Mouse (Mus musculus) regulatory T cell (primary cell): Measurements from ENCODE around the gene Tmem200a.
"Not testable (repeated sequence)": the region's sequence is repeated elsewhere in the genome, so short reads cannot be mapped to it uniquely, and the experiment has no call there.

ENCODE experiments used
- in situ Hi-C: fragments of 300-600 bp; cut with MboI, MseI; formaldehyde crosslinking; loops from one replicate; pipeline ENCODE4 v1.15.1; 2025; ENCODE audit warnings: high pct_unique_total_duplicates

Tmem200a gene

DNA sequence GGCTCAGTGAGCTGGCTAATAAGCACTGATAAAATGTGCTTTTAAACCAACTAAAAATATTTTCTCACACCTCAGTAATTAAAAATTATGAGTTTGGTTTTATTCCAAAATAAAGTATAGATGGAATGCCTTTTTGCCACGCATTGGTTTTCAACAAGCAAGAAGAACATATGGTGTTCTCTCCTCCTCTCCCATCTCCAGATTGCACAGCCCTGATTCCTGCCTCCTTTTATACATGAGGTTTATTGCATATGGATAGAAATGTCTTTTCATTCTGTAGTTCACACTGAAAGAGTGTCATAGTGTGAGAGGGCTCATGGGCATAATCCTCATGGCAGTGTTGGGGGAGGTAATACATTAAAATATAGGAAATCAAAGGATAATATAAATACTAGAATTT lies 96.2 kb downstream of the Tmem200a start:
- in situ Hi-C loops: no loop called here

DNA sequence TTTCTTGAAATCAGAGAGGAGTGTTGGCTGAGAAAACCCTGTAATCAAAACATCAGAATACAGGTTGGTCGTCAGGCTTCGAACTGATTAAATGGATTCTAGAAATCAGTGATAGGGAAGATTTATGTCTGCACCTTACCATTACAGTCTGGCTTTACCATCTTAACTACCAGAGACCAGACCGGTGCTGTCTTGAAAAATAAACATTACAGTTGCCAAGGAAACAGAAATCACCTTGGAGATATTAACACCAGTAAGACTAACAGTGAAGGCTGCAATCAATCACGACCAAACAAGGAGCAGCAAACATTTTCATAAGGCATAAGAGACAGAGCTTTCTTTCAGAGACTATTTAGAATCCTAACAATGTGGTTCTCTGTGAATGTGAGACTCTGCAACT lies 116.0 kb downstream of the Tmem200a start:
- in situ Hi-C loops: no loop called here

DNA sequence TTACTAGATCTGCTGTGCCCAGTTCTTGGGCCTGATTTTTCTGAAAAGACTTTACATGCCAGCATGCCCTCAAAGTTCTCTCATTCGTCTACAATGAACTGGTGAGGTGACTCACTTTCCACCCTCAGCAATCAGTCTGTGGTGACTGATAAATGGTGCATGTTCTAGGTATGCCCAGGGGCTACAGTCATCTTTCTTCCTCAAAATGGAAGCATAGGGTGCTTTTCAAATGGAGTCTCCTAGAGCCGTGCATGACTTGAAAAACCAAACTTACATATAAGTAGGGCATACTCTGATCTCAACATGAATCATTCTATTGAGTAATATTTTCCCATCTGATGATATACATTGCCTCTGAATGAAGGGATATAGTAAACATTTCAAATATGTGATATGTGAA lies 117.8 kb downstream of the Tmem200a start:
- in situ Hi-C loops: no loop called here

DNA sequence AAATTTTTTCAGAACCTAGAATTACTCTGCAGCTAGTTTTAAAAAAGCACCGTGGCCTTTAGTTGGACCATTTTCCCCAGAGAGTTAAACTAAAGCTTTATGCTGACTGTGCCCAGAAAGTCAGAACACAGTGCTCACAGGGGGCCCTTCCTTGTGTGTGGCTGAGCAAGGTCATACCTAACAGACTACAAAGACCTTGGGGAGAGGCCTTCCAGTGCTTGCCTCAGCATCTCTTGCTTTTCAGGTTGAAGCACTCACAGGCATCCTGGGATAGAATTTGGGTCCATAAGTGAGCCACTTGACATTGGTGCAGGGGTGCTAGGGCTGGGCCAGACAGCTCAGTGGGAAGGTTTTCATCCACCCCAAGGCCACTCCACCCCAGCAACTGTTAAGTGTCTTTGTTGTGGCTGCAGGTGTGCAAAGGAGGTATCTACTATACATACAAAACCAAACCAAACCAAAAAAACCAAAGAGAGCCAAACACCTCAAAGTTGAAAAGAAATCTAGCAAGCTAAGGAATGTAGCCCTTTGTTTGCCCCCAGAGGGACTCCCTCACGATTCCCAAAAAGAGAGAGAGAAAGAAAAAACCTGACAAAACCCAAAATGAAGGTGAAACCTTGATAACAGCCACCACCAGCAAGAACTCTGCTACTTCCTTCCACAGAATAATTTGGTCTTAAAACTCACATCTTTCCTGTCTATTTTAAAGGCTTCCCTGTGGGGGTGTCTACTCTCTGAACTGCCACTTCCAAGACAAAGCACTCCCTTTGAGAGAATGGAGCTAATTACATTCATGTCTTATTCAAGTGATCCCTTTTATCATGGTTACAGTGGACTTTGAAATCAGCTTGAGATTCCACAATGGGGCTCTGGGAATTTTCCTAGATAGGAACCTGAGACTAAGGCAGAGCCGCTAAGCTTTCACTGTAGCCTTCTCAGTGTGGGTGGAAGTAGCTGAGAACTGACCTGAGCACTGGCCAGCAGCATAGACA lies 119.8 kb downstream of the Tmem200a start:
- in situ Hi-C loops: no loop called here

DNA sequence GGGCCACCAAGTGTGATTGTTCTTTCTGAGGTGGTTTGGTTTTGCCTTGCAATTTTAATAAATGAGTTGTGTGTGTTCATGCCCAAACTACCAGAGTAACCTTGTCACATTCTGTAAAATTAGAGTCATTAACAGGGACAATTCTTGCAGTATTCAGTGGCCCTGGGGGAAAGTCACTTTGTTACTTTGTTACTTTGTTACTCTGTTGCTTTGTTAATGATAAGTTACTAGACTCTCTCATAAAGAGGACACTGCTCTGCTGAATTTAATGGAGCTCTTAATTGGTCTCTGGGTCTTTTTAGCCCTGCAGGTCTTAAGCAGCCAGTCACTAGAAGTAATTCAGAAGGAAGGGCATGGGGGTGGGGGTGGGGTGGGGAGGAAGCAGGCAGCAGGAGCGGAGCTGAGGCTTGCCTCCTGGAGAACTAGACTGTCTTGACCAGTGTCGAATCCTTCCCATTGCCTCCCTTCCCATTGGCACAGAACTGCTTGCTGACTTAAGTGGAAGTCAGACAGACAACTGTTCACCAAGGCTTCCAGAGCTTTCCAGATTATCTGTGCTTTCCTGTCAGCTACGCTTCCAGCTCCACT lies 124.1 kb downstream of the Tmem200a start:
- in situ Hi-C loops: no loop called here

DNA sequence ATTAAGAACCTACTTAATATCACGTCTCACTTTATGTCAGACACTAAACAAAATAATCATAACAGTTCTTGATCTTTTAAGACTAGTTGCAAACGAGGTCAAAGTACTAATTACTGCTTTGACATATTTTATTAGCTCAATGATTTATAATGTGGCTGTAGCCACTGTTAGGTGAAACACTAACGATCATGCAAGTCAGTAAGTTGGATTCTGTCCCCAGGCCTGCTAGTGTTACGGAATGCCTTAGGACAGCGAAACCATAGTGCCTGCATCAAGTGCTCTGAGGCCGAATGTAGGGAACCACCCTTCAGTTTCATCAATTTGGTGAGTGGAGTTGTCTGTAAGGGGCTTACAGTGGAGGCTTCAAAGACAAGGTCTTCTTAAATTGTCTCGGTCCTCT lies 126.0 kb downstream of the Tmem200a start:
- in situ Hi-C loops: no loop called here

DNA sequence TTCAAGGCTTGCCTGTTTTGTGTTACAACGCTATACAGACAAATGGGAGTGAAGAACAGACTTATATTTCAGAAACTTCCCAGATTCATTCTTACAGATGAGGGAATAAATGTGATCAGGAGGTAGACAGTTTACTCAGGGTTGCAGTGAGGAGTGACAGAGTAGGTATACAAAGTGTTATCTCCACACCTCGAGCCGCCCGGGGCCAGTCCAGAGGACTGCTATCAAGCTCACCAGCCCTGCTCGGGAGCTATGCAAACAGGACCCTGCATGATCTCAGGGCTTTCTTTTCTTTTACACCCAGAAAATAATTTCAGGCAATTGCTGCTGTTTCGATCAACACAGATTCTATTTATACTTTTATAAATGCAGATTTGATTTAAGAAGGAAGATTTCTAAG lies 126.7 kb downstream of the Tmem200a start:
- in situ Hi-C loops: no loop called here

DNA sequence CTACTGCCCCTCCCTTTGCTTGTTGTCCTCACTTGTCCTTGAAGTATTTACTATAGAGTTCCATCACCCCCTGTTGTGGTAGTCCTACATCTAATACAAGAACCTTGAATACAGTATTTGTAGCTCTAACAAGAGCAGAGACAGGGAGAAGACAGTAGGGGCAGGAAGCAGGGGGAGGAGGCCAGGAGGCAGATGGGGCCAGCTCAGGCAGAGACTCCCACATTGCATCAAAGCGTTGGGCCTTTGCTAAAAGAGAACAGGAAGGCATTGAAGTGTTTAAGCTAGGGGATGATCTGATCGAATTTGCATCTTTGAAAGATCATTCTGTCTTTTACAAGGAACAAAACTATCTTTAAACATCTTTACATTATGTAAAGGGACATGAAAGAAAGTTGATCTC lies 133.0 kb downstream of the Tmem200a start:
- in situ Hi-C loops: no loop called here

DNA sequence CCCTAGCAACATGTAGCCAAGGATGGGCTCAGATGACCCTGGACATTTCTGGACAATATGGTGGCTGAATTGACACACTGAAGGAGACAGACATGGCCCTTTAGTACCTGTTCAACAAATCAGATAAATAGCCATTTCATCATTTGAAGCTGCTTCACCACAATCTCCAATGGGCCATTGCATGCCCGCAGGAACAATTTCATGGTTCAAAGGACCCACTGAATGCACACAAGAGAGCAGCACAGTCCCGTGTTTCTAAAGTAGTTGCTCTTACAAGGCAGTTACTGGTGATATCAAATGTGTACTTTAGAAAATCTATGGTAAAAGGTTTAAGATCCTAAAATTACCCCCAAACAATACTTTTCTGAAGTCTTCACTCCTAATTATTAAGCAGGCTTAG lies 134.2 kb downstream of the Tmem200a start:
- in situ Hi-C loops: no loop called here

DNA sequence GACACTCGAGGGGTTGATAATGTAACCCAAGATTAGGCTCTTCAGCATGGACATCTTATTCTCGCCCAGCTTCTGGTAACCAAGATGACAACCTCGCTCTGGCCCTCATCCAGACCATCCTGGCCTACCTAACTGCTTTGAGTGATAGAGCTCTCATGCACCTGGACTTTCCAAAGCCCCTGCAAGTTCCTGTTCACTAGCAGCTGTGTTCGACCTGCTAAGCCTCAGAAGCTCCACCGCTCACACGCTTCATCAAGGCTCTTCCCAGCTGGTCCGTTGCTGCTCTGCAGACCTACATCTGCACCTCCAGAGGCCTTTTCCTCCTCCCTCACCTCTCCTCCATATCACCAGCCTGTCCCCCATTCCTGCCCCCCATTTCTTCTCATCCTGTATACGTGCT lies 147.1 kb downstream of the Tmem200a start:
- in situ Hi-C loops: no loop called here

DNA sequence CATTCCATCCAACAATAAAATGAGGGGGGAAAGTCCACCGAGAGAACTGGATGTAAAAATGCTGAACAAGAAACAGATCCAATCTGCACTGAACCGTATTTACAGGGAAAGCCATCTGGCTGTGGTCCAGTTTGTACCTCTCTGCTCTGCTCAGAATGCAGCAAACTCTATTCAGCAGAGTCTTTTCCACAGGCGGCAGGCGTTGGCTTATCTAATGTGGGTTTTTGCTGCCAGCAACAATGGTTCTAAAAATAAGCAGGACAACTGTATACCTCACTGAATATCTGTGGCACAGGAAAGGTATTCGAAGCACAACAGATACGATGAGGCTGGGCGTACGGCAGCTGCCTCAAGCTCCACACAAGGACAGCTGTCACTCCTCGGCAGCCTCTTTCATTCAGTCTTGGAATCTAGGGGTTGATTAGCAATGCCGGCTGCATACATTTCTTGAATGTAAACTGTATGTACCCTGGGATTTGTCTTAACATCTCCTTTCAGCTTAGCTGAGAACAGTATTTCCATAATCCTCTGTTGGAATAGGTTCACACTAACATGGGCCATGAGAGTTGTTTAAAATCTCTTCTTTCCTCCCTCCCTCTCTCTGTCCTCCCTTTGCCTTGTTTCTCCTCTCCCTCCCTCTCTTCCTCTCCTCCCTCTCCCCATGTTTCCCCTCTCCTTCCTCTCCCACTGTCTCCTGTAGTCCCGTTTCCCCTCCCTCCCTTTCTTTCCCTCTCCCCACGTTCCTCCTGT lies 149.3 kb downstream of the Tmem200a start:
- in situ Hi-C loops: no loop called here

DNA sequence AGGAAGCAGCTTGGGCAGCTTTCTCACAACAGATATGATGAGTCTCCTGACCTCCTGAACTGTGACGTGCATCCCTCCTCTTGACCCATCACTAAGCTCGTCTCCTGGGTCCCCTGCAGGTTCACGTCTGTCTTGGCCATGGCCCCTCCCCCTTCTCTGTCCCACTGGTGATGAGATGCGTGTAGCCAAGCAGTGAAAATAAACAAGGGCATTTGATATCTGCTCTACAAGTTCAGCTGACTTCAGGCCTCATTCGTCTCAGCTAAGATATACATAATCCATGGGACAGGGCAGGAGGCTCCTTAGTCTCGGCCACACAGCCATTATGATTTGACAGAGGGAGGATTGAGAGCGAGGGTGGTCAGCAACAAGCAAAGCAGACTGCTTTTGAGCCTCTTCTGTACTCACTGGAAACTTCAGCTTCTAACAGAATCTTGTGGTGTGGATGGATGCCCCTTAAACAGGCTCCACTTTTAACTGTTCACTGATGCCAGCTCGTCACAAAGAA lies 149.9 kb downstream of the Tmem200a start:
- in situ Hi-C loops: no loop called here

DNA sequence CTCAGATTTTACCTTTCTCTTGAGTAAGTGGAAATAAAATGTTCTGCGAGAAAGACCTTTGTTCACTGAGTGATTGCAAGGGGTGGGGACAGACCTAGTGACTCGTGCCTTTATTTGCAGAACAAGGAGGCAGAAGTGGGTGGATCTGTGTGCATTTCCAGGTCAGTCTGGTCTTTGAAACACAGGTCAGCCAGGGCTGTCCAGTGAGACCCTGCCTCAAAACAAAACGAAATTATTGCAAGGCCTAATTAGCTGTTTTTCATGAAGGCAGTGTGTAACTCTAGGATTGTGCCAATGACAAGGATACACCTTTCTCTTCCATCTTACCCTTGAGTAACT lies 150.4 kb downstream of the Tmem200a start:
- in situ Hi-C loops: no loop called here

DNA sequence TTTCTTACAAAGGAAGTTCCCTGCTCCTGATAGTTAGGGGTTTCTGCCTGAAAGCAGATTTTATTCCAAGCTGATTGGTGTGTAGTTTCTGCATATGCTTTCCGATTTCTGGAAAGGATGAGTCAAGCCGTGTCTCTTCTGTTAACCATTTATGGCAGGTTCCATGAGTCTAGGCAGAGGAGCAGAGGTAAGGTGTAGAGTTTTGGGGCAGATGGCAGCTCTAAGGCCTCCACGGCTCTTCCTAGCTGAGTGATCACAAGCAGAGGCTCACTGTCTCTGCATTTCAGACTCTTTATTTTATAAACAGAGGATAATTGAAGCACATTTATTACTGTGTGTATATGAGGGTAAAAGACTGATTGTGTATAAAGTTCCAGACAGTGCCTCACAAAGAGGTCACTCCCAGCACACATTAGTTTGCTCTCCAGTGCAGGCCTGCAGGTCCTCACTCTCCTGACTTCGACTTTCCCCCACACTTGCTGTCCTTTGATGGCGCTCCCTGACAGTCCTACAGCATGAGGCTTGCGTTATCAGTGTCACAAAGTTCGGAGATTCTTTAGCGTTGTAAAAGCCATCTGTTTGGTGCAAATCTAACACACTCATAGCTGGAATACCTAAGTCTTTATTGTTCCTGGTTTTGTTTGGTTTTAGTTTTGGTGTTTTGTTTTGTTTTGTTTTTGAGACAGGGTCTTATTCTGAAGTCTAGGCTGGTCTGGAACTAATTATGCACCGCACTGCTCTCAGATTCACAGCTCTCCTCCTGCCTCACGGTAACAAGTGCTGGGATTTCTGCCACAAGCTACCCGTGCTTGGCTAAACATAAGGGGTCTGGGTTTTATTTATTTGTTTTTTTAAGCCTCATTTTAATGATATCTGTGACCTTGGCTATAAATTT lies 151.1 kb downstream of the Tmem200a start:
- in situ Hi-C loops: no loop called here

DNA sequence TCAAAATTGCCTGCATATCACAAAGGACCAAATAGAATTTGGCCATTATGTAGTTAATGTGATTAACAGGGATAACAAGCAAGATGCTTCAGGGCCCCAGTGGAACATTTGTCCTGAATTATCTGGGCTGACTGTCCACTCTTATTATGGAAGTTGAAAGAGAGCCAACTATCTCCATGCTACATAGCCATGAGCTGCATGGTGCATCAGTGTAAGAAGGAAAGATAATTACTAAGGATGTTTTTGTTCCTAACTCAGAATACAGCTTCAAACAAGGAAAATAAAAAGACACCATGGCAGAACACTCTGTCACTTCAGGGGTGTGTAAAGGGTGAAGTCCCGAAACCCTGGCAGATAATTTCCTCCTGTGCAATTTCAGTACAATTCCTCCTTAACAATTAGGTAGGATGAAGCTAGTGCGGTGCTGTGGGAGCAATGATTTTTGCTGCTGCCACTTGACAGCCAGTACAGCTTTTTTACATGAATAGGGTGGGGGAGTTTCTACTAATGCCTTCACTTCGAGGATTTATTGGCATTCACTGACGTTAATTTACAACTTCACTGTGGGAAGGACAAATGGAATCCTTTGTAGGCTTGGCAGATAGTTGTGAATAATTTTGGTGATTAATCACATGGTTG lies 158.1 kb downstream of the Tmem200a start:
- in situ Hi-C loops: no loop called here

DNA sequence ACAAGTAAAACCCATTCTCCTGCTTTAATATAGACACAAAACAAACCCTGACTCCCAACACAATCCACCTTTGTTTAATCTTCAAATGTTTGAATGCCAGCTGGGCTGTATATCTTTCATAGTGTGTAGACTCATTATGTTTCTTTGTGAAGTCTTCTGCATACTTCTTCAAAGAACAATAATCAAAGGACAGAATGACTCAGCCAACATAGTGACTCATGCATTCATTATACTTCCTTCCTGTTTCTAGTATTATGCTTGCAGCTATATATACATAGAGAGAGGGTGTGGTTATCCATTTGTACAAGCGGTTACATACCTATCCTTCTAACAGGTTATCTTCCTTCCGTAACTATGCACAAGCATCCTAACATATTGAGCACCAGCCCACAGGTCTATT lies 160.7 kb downstream of the Tmem200a start:
- in situ Hi-C loops: no loop called here

DNA sequence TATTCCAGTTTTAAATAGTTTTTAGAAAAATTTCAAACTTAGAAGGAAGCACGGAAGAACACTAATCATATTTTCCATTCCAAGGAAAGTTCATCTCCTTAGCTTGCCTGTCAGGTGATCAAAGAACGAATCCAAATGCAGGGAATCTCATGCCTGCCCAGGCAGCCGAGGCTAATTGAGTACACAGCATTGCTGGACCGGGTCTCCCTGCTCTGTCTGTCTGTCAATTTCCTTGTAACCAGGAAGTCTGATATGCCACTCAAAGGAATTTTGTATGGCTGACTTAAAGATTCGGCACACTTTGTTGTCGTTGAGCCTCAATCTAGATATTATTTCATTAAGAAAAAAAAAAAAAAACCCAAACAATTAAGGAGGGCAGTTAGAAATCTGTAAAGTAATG lies 168.6 kb downstream of the Tmem200a start:
- in situ Hi-C loops: no loop called here

DNA sequence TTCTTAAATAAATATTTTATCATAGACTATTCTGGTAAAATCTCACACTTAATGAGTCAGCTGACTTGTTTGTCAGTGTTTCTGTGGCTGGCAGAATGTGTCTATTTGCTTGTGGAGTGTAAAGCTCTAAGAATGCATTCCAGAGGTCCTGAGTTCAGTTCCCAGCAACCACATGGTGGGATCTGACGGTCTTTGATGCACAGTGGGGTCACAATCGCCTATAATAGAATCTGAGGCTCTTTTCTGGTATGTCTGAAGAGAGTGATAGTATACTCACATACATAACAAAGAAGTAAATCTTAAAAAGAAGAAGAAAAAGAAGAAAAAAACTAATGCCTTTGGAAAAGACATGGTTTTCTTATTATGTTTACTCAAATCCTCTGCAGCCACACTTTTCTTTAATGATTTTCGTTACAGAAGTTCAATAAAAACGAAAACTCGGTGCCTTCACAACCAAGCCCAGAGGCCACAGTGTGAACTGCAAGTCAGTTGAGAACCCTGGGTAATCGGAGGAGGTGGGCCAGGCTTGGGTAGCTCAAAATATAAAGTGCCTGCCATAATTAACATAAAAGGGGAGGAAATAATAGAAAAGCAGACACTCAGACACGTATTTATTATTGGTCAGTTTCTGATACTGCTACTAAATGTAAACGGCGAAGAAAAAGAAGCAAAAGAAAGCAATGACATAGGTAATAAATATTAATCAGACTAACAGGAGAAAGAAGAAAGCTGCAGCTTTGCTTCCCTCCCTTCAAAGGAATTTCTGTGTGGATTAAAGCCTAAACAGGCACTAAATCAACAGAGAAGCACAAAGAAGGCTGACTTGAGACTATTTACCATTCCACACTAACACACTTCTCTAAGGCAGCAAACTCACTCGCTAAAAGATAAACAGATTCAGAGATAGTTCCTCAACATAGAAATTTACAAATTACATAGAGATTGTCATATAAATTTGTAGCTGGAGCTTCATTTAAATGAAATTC lies 170.5 kb downstream of the Tmem200a start:
- in situ Hi-C loops: no loop called here

DNA sequence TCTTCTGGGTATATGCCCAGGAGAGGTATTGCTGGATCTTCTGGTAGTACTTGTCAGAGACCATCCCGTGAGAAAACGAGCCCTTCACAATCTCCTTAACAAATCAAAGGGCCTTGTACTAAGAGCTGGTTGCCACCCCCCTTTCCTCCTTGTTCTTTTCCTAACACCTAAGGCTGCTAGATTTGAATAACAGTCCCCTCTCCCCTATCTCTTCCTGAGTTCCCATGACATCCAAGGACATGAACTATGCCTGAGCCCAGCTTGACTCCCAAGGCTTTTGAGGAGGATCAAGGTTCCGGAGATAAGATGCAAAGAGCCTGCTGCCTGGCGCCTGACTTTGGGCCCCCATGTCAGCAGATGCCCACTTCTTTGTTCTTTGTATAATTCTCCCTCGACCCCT lies 184.7 kb downstream of the Tmem200a start:
- in situ Hi-C loops: not testable (repeated sequence)

DNA sequence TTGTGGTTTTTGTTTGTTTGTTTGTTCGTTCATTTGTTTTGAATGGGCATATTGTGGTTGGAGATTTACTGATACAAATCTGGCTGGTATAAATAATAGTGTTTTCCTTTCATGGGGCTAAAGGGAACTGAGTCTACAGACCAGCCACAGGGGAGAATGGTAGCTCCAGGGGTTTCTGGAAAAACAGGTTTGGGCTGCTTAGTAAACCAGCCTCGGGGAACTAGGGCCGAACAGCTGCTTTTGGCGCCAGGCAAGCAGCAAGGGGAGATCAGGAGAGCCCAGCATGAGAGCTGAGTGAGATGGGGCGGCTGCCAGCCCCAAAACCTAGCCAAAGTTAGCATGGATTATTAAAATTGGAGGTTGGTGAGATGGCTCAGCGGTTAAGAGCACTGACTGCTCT lies 191.6 kb downstream of the Tmem200a start:
- in situ Hi-C loops: no loop called here
